Comparison of ENCODE assay signal across 15 mouse cellular contexts in the genomic region with DNA sequence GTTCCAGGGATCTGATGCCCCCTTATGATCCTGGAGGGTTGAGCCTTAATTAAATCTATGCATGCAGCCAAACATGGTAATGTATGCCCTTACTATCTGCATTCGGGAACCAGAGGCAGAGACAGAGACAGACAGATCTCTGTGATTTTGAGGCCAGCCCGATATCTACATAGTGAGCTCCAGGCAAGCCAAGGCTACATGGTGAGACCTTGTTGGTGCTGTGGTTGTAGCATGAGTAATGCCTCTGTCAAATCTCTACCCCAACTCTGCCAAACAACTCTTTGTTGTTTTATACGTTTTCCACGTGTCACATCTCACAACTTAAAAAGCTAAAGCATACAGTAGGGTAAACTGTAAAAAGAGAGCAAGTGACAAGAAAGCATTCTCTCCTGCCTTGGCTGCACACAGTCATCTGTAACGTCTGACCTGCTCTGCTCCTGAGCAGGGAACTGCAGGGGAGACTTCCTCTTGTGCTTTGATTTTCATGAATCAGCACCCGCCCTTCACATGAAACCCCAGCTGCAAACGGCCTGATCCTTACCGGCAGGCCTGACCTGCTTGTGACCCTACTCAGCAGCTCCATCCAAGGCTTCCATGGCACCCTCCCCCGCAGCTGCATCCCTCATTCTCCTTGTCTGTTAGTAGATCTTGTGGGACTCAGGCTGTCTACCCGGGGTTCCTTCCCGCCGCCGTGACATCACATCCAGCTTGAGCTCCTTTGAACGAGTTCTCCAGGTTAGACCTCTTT. TPM values are rescaled to one million over a fixed set of nuclear protein-coding genes. Genes with fewer than 3 reads are reported as not detected.
DNase-seq lines count a peak whose midpoint lies in the region; ATAC-seq and TF ChIP-seq lines count a peak whose summit lies in the region.
"Had no signal": no experiment of that assay in that cellular context is flagged by ENCODE, and none has a peak within 500 bp of the region (broad histone marks: within the 10 kb centered on the region; RNA-seq: fewer than 3 reads in every experiment).

No protein-coding gene starts in this region.

- H3K4me3 ChIP-seq in kidney, postnatal 0 days (replicated peaks; ENCODE audit: low read depth, low read length) = no peak overlapping the region
- no peak overlapping the region for H3K4me3 ChIP-seq in neural tube, embryonic 12.5 days
- H3K4me3 ChIP-seq in forebrain, embryonic 15.5 days = no peak overlapping the region

- TF ChIP-seq CTCF in kidney, postnatal 0 days (IDR thresholded peaks at IDR 0.05; ENCODE audit: low read depth) = no peak

- no peaks in the 10 kb centered on the region for H3K9me3 ChIP-seq in kidney, postnatal 0 days (replicated peaks; ENCODE audit: low read length)
- no peaks in the 10 kb centered on the region for H3K9me3 ChIP-seq in neural tube, embryonic 12.5 days
- H3K9me3 ChIP-seq in forebrain, embryonic 15.5 days = no peaks in the 10 kb centered on the region

- H3K36me3 ChIP-seq in kidney, postnatal 0 days (ENCODE audit: insufficient read depth, low read length) = no peaks in the 10 kb centered on the region
- no peaks in the 10 kb centered on the region for H3K36me3 ChIP-seq in neural tube, embryonic 12.5 days
- H3K36me3 ChIP-seq in forebrain, embryonic 15.5 days = no peaks in the 10 kb centered on the region

- H3K27me3 ChIP-seq in kidney, postnatal 0 days (ENCODE audit: insufficient read depth, low read length) = no peaks in the 10 kb centered on the region
- no peaks in the 10 kb centered on the region for H3K27me3 ChIP-seq in neural tube, embryonic 12.5 days (replicated peaks)
- H3K27me3 ChIP-seq in forebrain, embryonic 15.5 days = no peaks in the 10 kb centered on the region

- H3K27ac ChIP-seq in kidney, postnatal 0 days = peak overlapping the region; percentile 31
- no peak overlapping the region for H3K27ac ChIP-seq in neural tube, embryonic 12.5 days
- no peak overlapping the region for H3K27ac ChIP-seq in forebrain, embryonic 15.5 days (replicated peaks)

- DNase-seq in adrenal gland, postnatal 14 days = peak; percentile 37
- no peak for DNase-seq in adrenal gland, adult 18-20 months (ENCODE audit: low spot score in 2 of 2)
- DNase-seq in kidney, postnatal 0 days (ENCODE audit: low spot score) = peak; percentile 91
- no peak for DNase-seq in kidney, adult 11 months
- DNase-seq in embryo, embryonic 10 days (ENCODE audit: low spot score) = peak; percentile 82
- no peak for DNase-seq in frontal cortex, postnatal 25 days (ENCODE audit: low spot score in 2 of 2)
- DNase-seq: B cell, adult 2 months; cerebellum, adult 11 months; gastrocnemius, postnatal 10 days; left cerebral cortex, postnatal 4 days; lung, postnatal 10 days; right cerebral cortex, adult 18-20 months had no signal

- WGBS in kidney, postnatal 0 days = 7% methylated on average over 14 of the region's 14 CpGs
- 23% methylated on average over 14 of the region's 14 CpGs for WGBS in neural tube, embryonic 12.5 days
- 42% methylated on average over 14 of the region's 14 CpGs for WGBS in forebrain, embryonic 15.5 days

- ATAC-seq in kidney, postnatal 0 days (replicated peaks; ENCODE audit: low FRiP score, low read depth) = peak; percentile 85
- peak; percentile 29; the same call in 1 of the 2 replicates for ATAC-seq in neural tube, embryonic 12.5 days (ENCODE audit: low FRiP score, low read depth)
- ATAC-seq in forebrain, embryonic 15.5 days (replicated peaks) = no peak
- ATAC-seq: inflammation-experienced regulatory T-cells, adult 6 months had no signal

- H3K9ac ChIP-seq in kidney, postnatal 0 days (ENCODE audit: low read depth, low read length) = no peak overlapping the region
- H3K9ac ChIP-seq in neural tube, embryonic 12.5 days = no peak overlapping the region
- H3K9ac ChIP-seq in forebrain, embryonic 15.5 days (replicated peaks) = no peak overlapping the region

- peaks cover 12% of the 10 kb centered on the region for H3K4me1 ChIP-seq in kidney, postnatal 0 days (replicated peaks; ENCODE audit: insufficient read depth, low read length)
- H3K4me1 ChIP-seq in neural tube, embryonic 12.5 days = peaks cover 5% of the 10 kb centered on the region; the same call in 1 of the 2 replicates
- H3K4me1 ChIP-seq in forebrain, embryonic 15.5 days = no peaks in the 10 kb centered on the region

- peak overlapping the region; percentile 14 for H3K4me2 ChIP-seq in kidney, postnatal 0 days (ENCODE audit: low read length)
- peak overlapping the region; percentile 17 for H3K4me2 ChIP-seq in neural tube, embryonic 12.5 days (replicated peaks)
- H3K4me2 ChIP-seq in forebrain, embryonic 15.5 days (replicated peaks) = no peak overlapping the region

RNA-seq across cellular contexts. Expression of gene Tjp2, which starts 17.1 kb away (rescaled TPM):
- total RNA-seq in adrenal gland, postnatal 14 days (2021) = 11.2 and 11.8 TPM in 2 replicates
- total RNA-seq in adrenal gland, adult 18-20 months (2021) = 10 to 100 TPM in 1 of 2 experiments, 1 to 10 TPM in 1; 6.3 to 10.5 TPM
- polyA plus RNA-seq in kidney, postnatal 0 days (2015; fragmentation: Nextera tagmentation; extraction: Ambion mirVana) = 24.9 and 25.5 TPM in 2 replicates
- polyA plus RNA-seq in neural tube, embryonic 12.5 days (2016; fragmentation: Nextera tagmentation; extraction: Ambion mirVana) = 25.5 and 28.4 TPM in 2 replicates
- polyA plus RNA-seq in forebrain, embryonic 15.5 days (2015; fragmentation: Nextera tagmentation; extraction: Ambion mirVana) = 11.9 and 13.9 TPM in 2 replicates

RNA-seq across cellular contexts. Expression of gene Fxn, which starts 38.4 kb away (rescaled TPM):
- total RNA-seq in adrenal gland, postnatal 14 days (2021) = 22.2 and 22.5 TPM in 2 replicates
- total RNA-seq in adrenal gland, adult 18-20 months (2021) = 10 to 100 TPM; 13.4 to 14.8 TPM
- 55.2 and 55.8 TPM in 2 replicates for polyA plus RNA-seq in kidney, postnatal 0 days (2015; fragmentation: Nextera tagmentation; extraction: Ambion mirVana)
- 39.4 and 41.4 TPM in 2 replicates for polyA plus RNA-seq in neural tube, embryonic 12.5 days (2016; fragmentation: Nextera tagmentation; extraction: Ambion mirVana)
- 43.4 and 49.4 TPM in 2 replicates for polyA plus RNA-seq in forebrain, embryonic 15.5 days (2015; fragmentation: Nextera tagmentation; extraction: Ambion mirVana)

Comparison
In these comparisons a context has a peak if more than half of its experiments do, and no peak if none do; other contexts are left out.
1. DNase-seq: peak in adrenal gland, postnatal 14 days (single experiment), kidney, postnatal 0 days (single experiment) and embryo, embryonic 10 days (single experiment); none in adrenal gland, adult 18-20 months (0 of 2), kidney, adult 11 months (single experiment) and frontal cortex, postnatal 25 days (0 of 2).